Mouse (Mus musculus) neural tube, embryonic 11.5 days (tissue): ENCODE measurements at regions not wholly inside any gene's neighbourhood (a gene's known extent, or its start where the extent isn't known, plus 50 kb on each side); places are given as distances from the start of the nearest gene placed in this dataset.

Experiments used
- ATAC-seq: fragments of 200-750 bp; cut with Nextera tagmentation; 2 replicates; pipeline ENCODE4 v1.8.0; 2017; ENCODE audit warnings: moderate number of reproducible peaks, mild to moderate bottlenecking, moderate TSS enrichment, moderate library complexity; ENCODE audit not compliant: insufficient read depth, low FRiP score, low TSS enrichment
- DNase-seq: peaks from one replicate; pipeline ENCODE4 v3.0.0-alpha.2; 2015; ENCODE audit warnings: low spot score
- H3K27ac ChIP-seq: fragments of 300-500 bp; sonication (generic); 2 replicates; pipeline ENCODE4 v1.5.1; 2014; ENCODE audit warnings: low read depth, mild to moderate bottlenecking, low read length
- H3K27me3 ChIP-seq: fragments of 300-500 bp; sonication (generic); 2 replicates; pipeline ENCODE4 v1.6.1; 2014; ENCODE audit warnings: mild to moderate bottlenecking, low read length, mixed read lengths; ENCODE audit not compliant: control insufficient read depth, insufficient read depth
- H3K36me3 ChIP-seq: fragments of 300-500 bp; sonication (generic); 2 replicates; pipeline ENCODE4 v1.6.1; 2014; ENCODE audit warnings: mild to moderate bottlenecking, low read length, moderate library complexity, mixed read lengths; ENCODE audit not compliant: control insufficient read depth, insufficient read depth
- H3K4me1 ChIP-seq: fragments of 300-500 bp; sonication (generic); 2 replicates; pipeline ENCODE4 v1.6.1; 2014; ENCODE audit warnings: low read length, mixed read lengths; ENCODE audit not compliant: control insufficient read depth, insufficient read depth
- H3K4me2 ChIP-seq: fragments of 300-500 bp; sonication (generic); 2 replicates; pipeline ENCODE4 v1.6.1; 2014; ENCODE audit warnings: low read depth, mild to moderate bottlenecking, moderate library complexity
- H3K4me3 ChIP-seq: fragments of 300-500 bp; sonication (generic); 2 replicates; pipeline ENCODE4 v1.5.1; 2014; ENCODE audit warnings: low read depth, low read length
- H3K9ac ChIP-seq: fragments of 300-500 bp; sonication (generic); 2 replicates; pipeline ENCODE4 v1.6.1; 2014; ENCODE audit warnings: mild to moderate bottlenecking, low read length
- H3K9me3 ChIP-seq: fragments of 300-500 bp; sonication (generic); 2 replicates; pipeline ENCODE4 v1.6.1; 2016; ENCODE audit warnings: low read length; ENCODE audit not compliant: control insufficient read depth
- WGBS: fragments of 180-500 bp; shearing (Covaris S2); extraction: QIAGEN DNeasy Blood & Tissue Kit; methylation state at CpG from one replicate; pipeline ENCODE4 v1.1.7; 2014; 5-methylcytosine and 5-hydroxymethylcytosine counted together

DNA sequence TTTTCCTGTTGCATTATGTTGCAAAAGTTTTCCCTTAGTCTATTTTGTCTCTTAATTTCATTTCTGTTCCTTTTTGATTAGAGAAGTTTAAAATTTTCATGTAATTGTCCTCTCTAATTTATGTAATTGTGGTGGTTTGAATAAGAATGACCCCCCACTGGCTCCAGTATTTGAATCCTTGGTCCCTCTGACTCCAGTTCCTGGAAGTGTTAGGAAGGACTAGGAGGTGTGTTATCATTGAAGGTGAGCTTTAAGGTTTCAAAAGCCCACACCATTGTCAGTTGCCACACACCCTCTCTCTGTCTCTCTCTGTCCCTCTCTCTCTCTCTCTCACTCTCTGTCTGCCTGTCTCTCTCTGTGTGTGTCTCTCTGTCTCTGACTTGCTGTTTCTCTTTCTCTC is 93.6 kb upstream of the Tnr start:
- DNase-seq (no peak), ATAC-seq (no peak)
- Histone ChIP-seq H3K27ac (no peak overlapping the region), H3K36me3 (no peaks in the 10 kb centered on the region), H3K4me1 (no peaks in the 10 kb centered on the region), H3K9me3 (no peaks in the 10 kb centered on the region), H3K27me3 (no peaks in the 10 kb centered on the region), H3K9ac (no peak overlapping the region), H3K4me3 (no peak overlapping the region), H3K4me2 (no peak overlapping the region)

- H3K36me3 ChIP-seq: no peaks in the 10 kb centered on the region
- no peak overlapping the region for H3K27ac ChIP-seq
- no peaks in the 10 kb centered on the region for H3K9me3 ChIP-seq
- no peaks in the 10 kb centered on the region for H3K4me1 ChIP-seq
- no peak for ATAC-seq
- H3K4me3 ChIP-seq: no peak overlapping the region
- no peak for DNase-seq
- no peak overlapping the region for H3K9ac ChIP-seq
- 84% methylated on average over 4 of the region's 4 CpGs for WGBS
- H3K27me3 ChIP-seq: no peaks in the 10 kb centered on the region
- no peak overlapping the region for H3K4me2 ChIP-seq
These were observed 90.0 kb upstream of the Tnr start for GRCm38 (mm10) chr1:159433521-159433920.

GRCm38 (mm10) chr1:159440770-159441169 is 82.8 kb upstream of the Tnr start:
- 79% methylated on average over 1 of the region's 1 CpGs for WGBS

GRCm38 (mm10) chr1:159444093-159444492 is 79.5 kb upstream of the Tnr start:
- WGBS: 91% methylated on average over 1 of the region's 1 CpGs
- ATAC-seq (no peak), DNase-seq (no peak)
- Histone ChIP-seq H3K4me1 (no peaks in the 10 kb centered on the region), H3K9me3 (no peaks in the 10 kb centered on the region), H3K4me2 (no peak overlapping the region), H3K27me3 (no peaks in the 10 kb centered on the region), H3K36me3 (no peaks in the 10 kb centered on the region), H3K4me3 (no peak overlapping the region), H3K9ac (no peak overlapping the region), H3K27ac (no peak overlapping the region)

More at GRCm38 (mm10) chr1:159440770-159441169, 82.8 kb upstream of the Tnr start:
- no peaks in the 10 kb centered on the region for H3K27me3 ChIP-seq
- H3K4me2 ChIP-seq: no peak overlapping the region
- H3K27ac ChIP-seq: no peak overlapping the region
- no peaks in the 10 kb centered on the region for H3K4me1 ChIP-seq
- ATAC-seq (no peak), DNase-seq (no peak)
- H3K9ac ChIP-seq: no peak overlapping the region
- no peaks in the 10 kb centered on the region for H3K9me3 ChIP-seq
- H3K4me3 ChIP-seq: no peak overlapping the region
- H3K36me3 ChIP-seq: no peaks in the 10 kb centered on the region

DNA sequence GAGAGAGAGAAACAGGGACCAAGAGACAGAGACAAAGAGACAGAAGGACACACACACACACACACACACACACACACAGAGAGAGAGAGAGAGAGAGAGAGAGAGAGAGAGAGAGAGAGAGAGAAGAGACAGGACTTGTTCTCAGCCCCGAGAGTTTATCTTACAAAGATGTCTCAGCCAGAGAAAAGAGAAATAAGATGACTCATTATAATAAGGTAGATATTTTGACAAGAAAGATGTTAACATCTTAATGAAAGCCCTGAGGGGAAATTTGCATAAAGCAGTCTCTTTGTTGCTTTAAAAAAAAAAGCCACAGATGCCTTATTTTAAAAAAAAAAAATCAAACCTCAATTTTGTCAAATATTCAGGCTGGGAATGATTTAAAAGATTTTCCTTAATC is 78.1 kb upstream of the Tnr start:
- 59% methylated on average over 1 of the region's 1 CpGs for WGBS
- H3K9ac ChIP-seq: no peak overlapping the region
- H3K27ac ChIP-seq: no peak overlapping the region
- H3K36me3 ChIP-seq: no peaks in the 10 kb centered on the region
- no peaks in the 10 kb centered on the region for H3K9me3 ChIP-seq
- no peaks in the 10 kb centered on the region for H3K27me3 ChIP-seq
- H3K4me3 ChIP-seq: no peak overlapping the region
- DNase-seq (no peak), ATAC-seq (no peak)
- no peak overlapping the region for H3K4me2 ChIP-seq
- no peaks in the 10 kb centered on the region for H3K4me1 ChIP-seq

- Histone ChIP-seq H3K9me3 (no peaks in the 10 kb centered on the region), H3K36me3 (no peaks in the 10 kb centered on the region), H3K4me3 (no peak overlapping the region), H3K9ac (no peak overlapping the region), H3K27ac (no peak overlapping the region), H3K4me1 (no peaks in the 10 kb centered on the region), H3K27me3 (no peaks in the 10 kb centered on the region), H3K4me2 (no peak overlapping the region)
- 81% methylated on average over 3 of the region's 3 CpGs for WGBS
- no peak for DNase-seq
- no peak for ATAC-seq
These were observed 72.1 kb upstream of the Tnr start for GRCm38 (mm10) chr1:159451462-159451861.

GRCm38 (mm10) chr1:159460876-159461275 is 62.7 kb upstream of the Tnr start:
- no peaks in the 10 kb centered on the region for H3K9me3 ChIP-seq
- H3K4me1 ChIP-seq: no peaks in the 10 kb centered on the region
- no peaks in the 10 kb centered on the region for H3K36me3 ChIP-seq
- ATAC-seq: no peak
- H3K9ac ChIP-seq: no peak overlapping the region
- H3K4me2 ChIP-seq: no peak overlapping the region
- no peak for DNase-seq
- no peaks in the 10 kb centered on the region for H3K27me3 ChIP-seq
- 70% methylated on average over 4 of the region's 4 CpGs for WGBS
- H3K4me3 ChIP-seq: no peak overlapping the region
- H3K27ac ChIP-seq: no peak overlapping the region

- no peak overlapping the region for H3K27ac ChIP-seq
- no peaks in the 10 kb centered on the region for H3K4me1 ChIP-seq
- H3K4me2 ChIP-seq: no peak overlapping the region
- no peak for DNase-seq
- no peaks in the 10 kb centered on the region for H3K9me3 ChIP-seq
- no peaks in the 10 kb centered on the region for H3K36me3 ChIP-seq
- ATAC-seq: no peak
- no peaks in the 10 kb centered on the region for H3K27me3 ChIP-seq
- H3K4me3 ChIP-seq: no peak overlapping the region
- H3K9ac ChIP-seq: no peak overlapping the region
These were observed 52.6 kb upstream of the Tnr start for GRCm38 (mm10) chr1:159470941-159471340.
